Mouse (Mus musculus) T-helper 1 cell (primary cell): ENCODE data around the gene Gm3285.

ENCODE experiments used
- in situ Hi-C: fragments of 300-600 bp; cut with MboI, MseI; formaldehyde crosslinking; loops from one replicate; pipeline ENCODE4 v1.15.1; 2025; ENCODE audit warnings: high pct_unique_total_duplicates

Gm3285 gene

DNA sequence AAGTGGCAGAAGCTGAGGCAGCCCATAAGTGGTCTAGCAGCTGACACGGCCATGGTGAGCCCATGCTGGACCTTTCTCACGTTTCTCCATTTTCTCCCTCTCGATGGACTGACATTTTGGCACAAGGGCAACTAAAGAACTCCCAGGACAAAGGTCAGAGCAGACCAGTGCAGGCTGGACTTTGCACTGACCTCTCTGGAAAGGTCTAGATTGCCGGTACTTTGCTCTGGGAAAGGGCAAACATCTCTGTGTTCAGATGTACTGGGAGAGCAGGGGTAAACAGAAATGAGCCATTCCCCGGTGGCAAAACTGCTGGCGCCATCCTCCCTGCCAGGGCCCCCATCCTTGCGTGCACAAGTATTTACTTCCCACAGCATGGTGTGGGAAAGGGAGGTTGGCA lies 38.4 kb downstream of the Gm3285 start:
- in situ Hi-C loops = no loop called here

- in situ Hi-C loops = no loop called here
Measured at GRCm38 (mm10) chr10:77900903-77901818, 39.4 kb downstream of the Gm3285 start.

DNA sequence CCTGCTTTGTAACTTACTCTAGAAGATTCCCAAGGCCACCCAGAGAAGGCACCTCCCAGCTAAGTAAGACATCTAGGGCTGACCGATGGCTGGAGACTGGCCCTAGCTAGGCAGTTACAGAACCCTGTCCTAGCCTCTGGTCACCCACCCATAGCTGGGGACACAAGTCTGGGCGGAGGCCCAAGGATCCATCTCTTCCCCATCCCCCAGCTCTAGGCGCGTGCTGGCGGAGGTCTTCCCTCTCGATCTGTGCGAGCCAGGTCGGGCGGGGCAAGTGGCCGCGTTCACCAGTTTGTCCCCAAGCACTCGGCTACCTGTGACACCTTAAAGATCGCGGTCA lies 40.1 kb downstream of the Gm3285 start:
- in situ Hi-C loops = no loop called here

DNA sequence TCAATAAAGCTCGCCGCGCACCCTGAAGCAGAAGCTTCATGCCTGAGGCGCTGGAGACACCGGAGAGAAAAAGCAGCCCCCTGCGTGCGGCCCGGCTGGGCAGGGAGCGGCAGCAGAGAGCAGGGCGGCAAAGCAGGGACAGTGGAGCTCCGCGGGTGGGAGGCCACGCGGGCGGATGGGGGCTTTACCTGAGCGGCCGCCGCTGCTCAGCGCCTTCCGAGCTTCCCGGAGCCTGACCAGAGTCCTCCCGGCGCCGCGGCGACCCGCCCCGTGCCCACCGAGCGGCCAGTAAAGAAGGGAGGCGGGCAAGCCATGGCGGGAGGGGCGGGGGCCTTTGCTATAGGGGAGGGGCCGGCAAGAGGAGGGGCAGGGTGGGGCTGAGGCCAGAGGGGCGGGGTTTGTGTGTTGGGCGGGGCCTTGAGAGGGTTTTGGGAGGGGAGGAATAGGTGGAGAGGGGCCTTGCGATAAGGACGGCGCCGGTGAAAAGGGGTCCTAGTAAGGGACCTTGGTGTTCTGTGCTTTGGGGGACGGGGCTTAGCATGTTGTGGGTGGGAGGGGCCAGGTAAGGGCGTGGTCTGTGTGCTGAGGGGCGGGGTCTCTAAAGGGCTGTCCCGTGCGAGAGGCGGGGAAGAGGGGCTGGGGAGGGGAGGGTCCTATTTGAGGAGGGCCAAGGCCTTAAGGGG lies 40.6 kb downstream of the Gm3285 start, which contains the start of gene Lrrc3:
Gene Lrrc3, minus strand, starts transcription at position 326 of the 683 bp plus-strand sequence.
- in situ Hi-C loops = no loop called here

GRCm38 (mm10) chr10:77902894-77903715 lies 41.3 kb downstream of the Gm3285 start:
- in situ Hi-C loops = no loop called here
